8 mouse cellular contexts compared by ENCODE assay signal in genomic region chr17:6317339-6317985, GRCm38 (mm10). TPM values are rescaled to one million over a fixed set of nuclear protein-coding genes. Genes with fewer than 3 reads are reported as not detected.
A peak's percentile ranks its signal among the peaks of the same experiment; 100 is the strongest.
DNase-seq lines count a peak whose midpoint lies in the region; ATAC-seq and TF ChIP-seq lines count a peak whose summit lies in the region.
"Not testable (repeated sequence)": the region's sequence is repeated elsewhere in the genome, so short reads cannot be mapped to it uniquely, and the experiment has no call there.

Gene Dynlt1a (minus strand): TSS chr17:6317500.

- H3K9me3 ChIP-seq in heart, embryonic 10.5 days; kidney, embryonic 15.5 days (replicated peaks); limb, embryonic 15.5 days; midbrain, postnatal 0 days (ENCODE audit: low read length): not testable (repeated sequence)

- H3K4me1 ChIP-seq in embryonic fibroblast, embryonic 13.5 days (ENCODE audit: control insufficient read depth, insufficient read depth, low read length); heart, embryonic 10.5 days; kidney, embryonic 15.5 days; limb, embryonic 15.5 days; midbrain, postnatal 0 days (ENCODE audit: insufficient read depth, low read length): not testable (repeated sequence)

- peak within 1 kb of the TSS; percentile 70 for H3K4me2 ChIP-seq in kidney, embryonic 15.5 days
- peak within 1 kb of the TSS; percentile 67 for H3K4me2 ChIP-seq in limb, embryonic 15.5 days
- peak within 1 kb of the TSS; percentile 39 for H3K4me2 ChIP-seq in midbrain, postnatal 0 days (ENCODE audit: low read depth, low read length, poor library complexity, severe bottlenecking)

- peak within 1 kb of the TSS; percentile 51 for H3K4me3 ChIP-seq in embryonic fibroblast, embryonic 13.5 days (ENCODE audit: insufficient read depth, low read length)
- H3K4me3 ChIP-seq in heart, embryonic 10.5 days = peak within 1 kb of the TSS; percentile 55
- peak within 1 kb of the TSS; percentile 48 for H3K4me3 ChIP-seq in kidney, embryonic 15.5 days (replicated peaks)
- peak within 1 kb of the TSS; percentile 41 for H3K4me3 ChIP-seq in limb, embryonic 15.5 days
- peak within 1 kb of the TSS; percentile 31 for H3K4me3 ChIP-seq in midbrain, postnatal 0 days (ENCODE audit: low read depth, low read length)

- 9% methylated on average over 21 of the region's 23 CpGs for WGBS in heart, embryonic 10.5 days
- 11% methylated on average over 22 of the region's 23 CpGs for WGBS in kidney, embryonic 15.5 days
- WGBS in limb, embryonic 15.5 days = 11% methylated on average over 23 of the region's 23 CpGs
- 6% methylated on average over 22 of the region's 23 CpGs for WGBS in midbrain, postnatal 0 days

- not testable (repeated sequence) for H3K36me3 ChIP-seq in heart, embryonic 10.5 days; kidney, embryonic 15.5 days; limb, embryonic 15.5 days; midbrain, postnatal 0 days (ENCODE audit: insufficient read depth, low read length)

- ATAC-seq in kidney, embryonic 15.5 days (replicated peaks; ENCODE audit: low FRiP score) = peak; percentile 95
- ATAC-seq in limb, embryonic 15.5 days (ENCODE audit: insufficient number of reproducible peaks, low FRiP score, low TSS enrichment, low read depth) = peak; percentile 87
- peak; percentile 76 for ATAC-seq in midbrain, postnatal 0 days (ENCODE audit: low FRiP score)

- TF ChIP-seq CTCF in embryonic fibroblast, embryonic 13.5 days (IDR thresholded peaks at IDR 0.05; ENCODE audit: borderline replicate concordance, insufficient read depth, low read length); midbrain, postnatal 0 days (IDR thresholded peaks at IDR 0.05): not testable (repeated sequence)

- not testable (repeated sequence) for TF ChIP-seq POLR2A in embryonic fibroblast, embryonic 13.5 days (IDR thresholded peaks at IDR 0.05; ENCODE audit: low read depth, low read length)

- H3K9ac ChIP-seq in kidney, embryonic 15.5 days; limb, embryonic 15.5 days; midbrain, postnatal 0 days (replicated peaks; ENCODE audit: low read length, poor library complexity, severe bottlenecking): not testable (repeated sequence)

- H3K27me3 ChIP-seq in heart, embryonic 10.5 days (ENCODE audit: insufficient read depth, poor library complexity, severe bottlenecking); kidney, embryonic 15.5 days; limb, embryonic 15.5 days; midbrain, postnatal 0 days (ENCODE audit: insufficient read depth, low read length): not testable (repeated sequence)

- H3K27ac ChIP-seq in embryonic fibroblast, embryonic 13.5 days (ENCODE audit: insufficient read depth, low read length); kidney, embryonic 15.5 days; limb, embryonic 15.5 days: not testable (repeated sequence)
- 0 out of 2 replicates have a peak within 1 kb of the TSS, but pooled peaks have one; percentile 56 for H3K27ac ChIP-seq in heart, embryonic 10.5 days
- peak within 1 kb of the TSS; percentile 43 for H3K27ac ChIP-seq in midbrain, postnatal 0 days (ENCODE audit: low read depth, low read length)

- DNase-seq in B cell, adult 2 months = peak; percentile 99 to 100
- DNase-seq in brain, adult 2 months (ENCODE audit: low read depth, low spot score) = peak; percentile 91
- peak; percentile 98 for DNase-seq in heart, embryonic 10.5 days (ENCODE audit: low spot score)
- peak; percentile 94 for DNase-seq in midbrain, postnatal 0 days (ENCODE audit: low spot score)
- DNase-seq in spleen, postnatal 10 days (ENCODE audit: low spot score in 2 of 2) = peak; percentile 99

RNA-seq across cellular contexts. Expression of gene Dynlt1a, which starts in this region (rescaled TPM):
- polyA plus RNA-seq in embryonic fibroblast, embryonic 13.5 days (2011; ENCODE audit: insufficient read length, low read depth, missing spikeins) = 1.6 and 1.8 TPM in 2 replicates
- 13.7 and 17.6 TPM in 2 replicates for polyA plus RNA-seq in heart, embryonic 10.5 days (2016; fragmentation: Nextera tagmentation; extraction: Ambion mirVana)
- 14.7 and 16.3 TPM in 2 replicates for polyA plus RNA-seq in kidney, embryonic 15.5 days (2015; fragmentation: Nextera tagmentation; extraction: Ambion mirVana)
- 11.4 and 13.1 TPM in 2 replicates for polyA plus RNA-seq in limb, embryonic 15.5 days (2015; fragmentation: Nextera tagmentation; extraction: Ambion mirVana)
- total RNA-seq in midbrain, postnatal 0 days (2014; rRNA removed) = 31.2 and 32.6 TPM in 2 replicates
- polyA plus RNA-seq in midbrain, postnatal 0 days (2015; fragmentation: Nextera tagmentation; extraction: Ambion mirVana) = 44.0 and 45.0 TPM in 2 replicates
